Mouse (Mus musculus): ENCODE measurements around the gene Acadm. TPM values are rescaled to one million over a fixed set of nuclear protein-coding genes. Genes with fewer than 3 reads are reported as not detected.

Gene Acadm
- polyA plus RNA-seq, 1 experiment from 2014 or later: 68.9 TPM

- ATAC-seq (replicated peaks; ENCODE audit: low FRiP score): no peak
- Histone ChIP-seq H3K4me3 (ENCODE audit: low read depth, low read length) (peak overlapping the region; percentile 90), H3K4me2 (peak overlapping the region; percentile 92), H3K27ac (ENCODE audit: low read depth, low read length) (peak overlapping the region; percentile 95), H3K9me3 (ENCODE audit: control insufficient read depth, low read length) (no peaks in the 10 kb centered on the region), H3K36me3 (ENCODE audit: control insufficient read depth, insufficient read depth, low read length) (peaks cover 47% of the 10 kb centered on the region), H3K27me3 (replicated peaks; ENCODE audit: control insufficient read depth, insufficient read depth, low read length) (no peaks in the 10 kb centered on the region), H3K4me1 (replicated peaks; ENCODE audit: control insufficient read depth, insufficient read depth, low read length) (peaks cover 35% of the 10 kb centered on the region), H3K9ac (ENCODE audit: low read depth, low read length) (peak overlapping the region; percentile 100)
- 28% methylated on average over 8 of the region's 8 CpGs for WGBS
- DNase-seq (ENCODE audit: low spot score): no peak
Measured at GRCm38 (mm10) chr3:153911197-153911881, 33.1 kb downstream of the Acadm start.

GRCm38 (mm10) chr3:153910489-153910888, 33.9 kb downstream of the Acadm start:
- peak overlapping the region; percentile 100 for H3K9ac ChIP-seq (ENCODE audit: low read depth, low read length)
- no peak for DNase-seq (ENCODE audit: low spot score)
- H3K4me3 ChIP-seq (ENCODE audit: low read depth, low read length): peak overlapping the region; percentile 90
- peaks cover 56% of the 10 kb centered on the region for H3K36me3 ChIP-seq (ENCODE audit: control insufficient read depth, insufficient read depth, low read length)
- no peaks in the 10 kb centered on the region for H3K9me3 ChIP-seq (ENCODE audit: control insufficient read depth, low read length)
- no peak for ATAC-seq (replicated peaks; ENCODE audit: low FRiP score)
- peak overlapping the region; percentile 95 for H3K27ac ChIP-seq (ENCODE audit: low read depth, low read length)
- peak overlapping the region; percentile 92 for H3K4me2 ChIP-seq
- peaks cover 35% of the 10 kb centered on the region for H3K4me1 ChIP-seq (replicated peaks; ENCODE audit: control insufficient read depth, insufficient read depth, low read length)
- WGBS: 46% methylated on average over 7 of the region's 7 CpGs
- H3K27me3 ChIP-seq (replicated peaks; ENCODE audit: control insufficient read depth, insufficient read depth, low read length): no peaks in the 10 kb centered on the region

GRCm38 (mm10) chr3:153908919-153909318, 35.5 kb downstream of the Acadm start:
- WGBS: 67% methylated on average over 5 of the region's 5 CpGs
- DNase-seq (ENCODE audit: low spot score) (no peak), ATAC-seq (replicated peaks; ENCODE audit: low FRiP score) (no peak)
- no peaks in the 10 kb centered on the region for H3K27me3 ChIP-seq (replicated peaks; ENCODE audit: control insufficient read depth, insufficient read depth, low read length)
- peaks cover 64% of the 10 kb centered on the region for H3K36me3 ChIP-seq (ENCODE audit: control insufficient read depth, insufficient read depth, low read length)
- H3K4me3 ChIP-seq (ENCODE audit: low read depth, low read length): peak overlapping the region; percentile 90
- H3K9me3 ChIP-seq (ENCODE audit: control insufficient read depth, low read length): no peaks in the 10 kb centered on the region
- H3K4me1 ChIP-seq (replicated peaks; ENCODE audit: control insufficient read depth, insufficient read depth, low read length): peaks cover 33% of the 10 kb centered on the region
- peak overlapping the region; percentile 100; the same call in 1 of the 2 replicates for H3K9ac ChIP-seq (ENCODE audit: low read depth, low read length)
- H3K27ac ChIP-seq (ENCODE audit: low read depth, low read length): peak overlapping the region; percentile 95; the same call in 1 of the 2 replicates
- peak overlapping the region; percentile 92 for H3K4me2 ChIP-seq

GRCm38 (mm10) chr3:153906136-153906871, 38.1 kb downstream of the Acadm start, which contains the start of gene Msh4:
Gene Msh4, minus strand, starts transcription at chr3:153906138.
- 82% methylated on average over 9 of the region's 9 CpGs for WGBS
- no peaks in the 10 kb centered on the region for H3K9me3 ChIP-seq (ENCODE audit: control insufficient read depth, low read length)
- peaks cover 65% of the 10 kb centered on the region for H3K36me3 ChIP-seq (ENCODE audit: control insufficient read depth, insufficient read depth, low read length)
- H3K27ac ChIP-seq (ENCODE audit: low read depth, low read length): no peak within 1 kb of the TSS
- H3K4me1 ChIP-seq (replicated peaks; ENCODE audit: control insufficient read depth, insufficient read depth, low read length): peaks cover 32% of the 10 kb centered on the region
- no peaks in the 10 kb centered on the region for H3K27me3 ChIP-seq (replicated peaks; ENCODE audit: control insufficient read depth, insufficient read depth, low read length)
- H3K4me3 ChIP-seq (ENCODE audit: low read depth, low read length): no peak within 1 kb of the TSS
- no peak within 1 kb of the TSS for H3K9ac ChIP-seq (ENCODE audit: low read depth, low read length)
- DNase-seq (ENCODE audit: low spot score) (no peak), ATAC-seq (replicated peaks; ENCODE audit: low FRiP score) (peak; percentile 26)
- H3K4me2 ChIP-seq: no peak within 1 kb of the TSS

- DNase-seq (ENCODE audit: low spot score) (peak; percentile 69), ATAC-seq (replicated peaks; ENCODE audit: low FRiP score) (peak; percentile 30)
- Histone ChIP-seq H3K27ac (ENCODE audit: low read depth, low read length) (no peak overlapping the region), H3K36me3 (ENCODE audit: control insufficient read depth, insufficient read depth, low read length) (peaks cover 59% of the 10 kb centered on the region), H3K4me2 (no peak overlapping the region), H3K4me1 (replicated peaks; ENCODE audit: control insufficient read depth, insufficient read depth, low read length) (peaks cover 27% of the 10 kb centered on the region), H3K9me3 (ENCODE audit: control insufficient read depth, low read length) (no peaks in the 10 kb centered on the region), H3K4me3 (ENCODE audit: low read depth, low read length) (no peak overlapping the region), H3K9ac (ENCODE audit: low read depth, low read length) (no peak overlapping the region), H3K27me3 (replicated peaks; ENCODE audit: control insufficient read depth, insufficient read depth, low read length) (no peaks in the 10 kb centered on the region)
- WGBS: 81% methylated on average over 49 of the region's 49 CpGs
Measured at GRCm38 (mm10) chr3:153905251-153906135, 38.9 kb downstream of the Acadm start.

GRCm38 (mm10) chr3:153904586-153904985, 39.8 kb downstream of the Acadm start:
- WGBS: 56% methylated on average over 6 of the region's 6 CpGs
- peak; percentile 56 for ATAC-seq (replicated peaks; ENCODE audit: low FRiP score)
- H3K9ac ChIP-seq (ENCODE audit: low read depth, low read length): no peak overlapping the region
- no peaks in the 10 kb centered on the region for H3K9me3 ChIP-seq (ENCODE audit: control insufficient read depth, low read length)
- peaks cover 50% of the 10 kb centered on the region for H3K36me3 ChIP-seq (ENCODE audit: control insufficient read depth, insufficient read depth, low read length)
- H3K4me1 ChIP-seq (replicated peaks; ENCODE audit: control insufficient read depth, insufficient read depth, low read length): peaks cover 18% of the 10 kb centered on the region
- H3K4me3 ChIP-seq (ENCODE audit: low read depth, low read length): no peak overlapping the region
- H3K4me2 ChIP-seq: no peak overlapping the region
- H3K27ac ChIP-seq (ENCODE audit: low read depth, low read length): peak overlapping the region; percentile 8; the same call in 1 of the 2 replicates
- peak; percentile 52 for DNase-seq (ENCODE audit: low spot score)
- no peaks in the 10 kb centered on the region for H3K27me3 ChIP-seq (replicated peaks; ENCODE audit: control insufficient read depth, insufficient read depth, low read length)

- Histone ChIP-seq H3K27ac (ENCODE audit: low read depth, low read length) (peak overlapping the region; percentile 25), H3K27me3 (replicated peaks; ENCODE audit: control insufficient read depth, insufficient read depth, low read length) (no peaks in the 10 kb centered on the region), H3K4me2 (no peak overlapping the region), H3K36me3 (ENCODE audit: control insufficient read depth, insufficient read depth, low read length) (peaks cover 32% of the 10 kb centered on the region), H3K9ac (ENCODE audit: low read depth, low read length) (no peak overlapping the region), H3K9me3 (ENCODE audit: control insufficient read depth, low read length) (no peaks in the 10 kb centered on the region), H3K4me3 (ENCODE audit: low read depth, low read length) (no peak overlapping the region), H3K4me1 (replicated peaks; ENCODE audit: control insufficient read depth, insufficient read depth, low read length) (peaks cover 6% of the 10 kb centered on the region; the same call in 1 of the 2 replicates)
- 41% methylated on average over 3 of the region's 3 CpGs for WGBS
- ATAC-seq (replicated peaks; ENCODE audit: low FRiP score) (no peak), DNase-seq (ENCODE audit: low spot score) (no peak)
Measured at GRCm38 (mm10) chr3:153902595-153902994, 41.8 kb downstream of the Acadm start.

GRCm38 (mm10) chr3:153901904-153902303, 42.5 kb downstream of the Acadm start:
- Histone ChIP-seq H3K4me2 (no peak overlapping the region), H3K4me1 (replicated peaks; ENCODE audit: control insufficient read depth, insufficient read depth, low read length) (peaks cover 6% of the 10 kb centered on the region; the same call in 1 of the 2 replicates), H3K9me3 (ENCODE audit: control insufficient read depth, low read length) (no peaks in the 10 kb centered on the region), H3K4me3 (ENCODE audit: low read depth, low read length) (no peak overlapping the region), H3K36me3 (ENCODE audit: control insufficient read depth, insufficient read depth, low read length) (peaks cover 27% of the 10 kb centered on the region), H3K27me3 (replicated peaks; ENCODE audit: control insufficient read depth, insufficient read depth, low read length) (no peaks in the 10 kb centered on the region), H3K27ac (ENCODE audit: low read depth, low read length) (no peak overlapping the region), H3K9ac (ENCODE audit: low read depth, low read length) (no peak overlapping the region)
- 74% methylated on average over 1 of the region's 1 CpGs for WGBS
- ATAC-seq (replicated peaks; ENCODE audit: low FRiP score) (no peak), DNase-seq (ENCODE audit: low spot score) (no peak)

Data from liver, embryonic 11.5 days (tissue).